Mouse (Mus musculus) neutrophil, adult 59 days (primary cell): ENCODE results near the gene Sparcl1. TPM values are rescaled to one million over a fixed set of nuclear protein-coding genes. Genes with fewer than 3 reads are reported as not detected.

ENCODE experiments used
- total RNA-seq, 2 experiments: library from RNA; stranded (reverse); gene quantifications; 1 replicate in 1 of 2; 2 replicates in 1 of 2; pipeline ENCODE4 v1.2.4; 2023

The Sparcl1 gene
- not detected for total RNA-seq

GRCm38 (mm10) chr5:104113491-104114172 lies at the start of gene Sparcl1:
Gene Sparcl1 (minus strand): TSS chr5:104113733.

GRCm38 (mm10) chr5:104077508-104077907 lies 36.0 kb downstream of the Sparcl1 start, which contains the start of gene Gm17660:
Gene Gm17660 (minus strand): TSS chr5:104077608.

DNA sequence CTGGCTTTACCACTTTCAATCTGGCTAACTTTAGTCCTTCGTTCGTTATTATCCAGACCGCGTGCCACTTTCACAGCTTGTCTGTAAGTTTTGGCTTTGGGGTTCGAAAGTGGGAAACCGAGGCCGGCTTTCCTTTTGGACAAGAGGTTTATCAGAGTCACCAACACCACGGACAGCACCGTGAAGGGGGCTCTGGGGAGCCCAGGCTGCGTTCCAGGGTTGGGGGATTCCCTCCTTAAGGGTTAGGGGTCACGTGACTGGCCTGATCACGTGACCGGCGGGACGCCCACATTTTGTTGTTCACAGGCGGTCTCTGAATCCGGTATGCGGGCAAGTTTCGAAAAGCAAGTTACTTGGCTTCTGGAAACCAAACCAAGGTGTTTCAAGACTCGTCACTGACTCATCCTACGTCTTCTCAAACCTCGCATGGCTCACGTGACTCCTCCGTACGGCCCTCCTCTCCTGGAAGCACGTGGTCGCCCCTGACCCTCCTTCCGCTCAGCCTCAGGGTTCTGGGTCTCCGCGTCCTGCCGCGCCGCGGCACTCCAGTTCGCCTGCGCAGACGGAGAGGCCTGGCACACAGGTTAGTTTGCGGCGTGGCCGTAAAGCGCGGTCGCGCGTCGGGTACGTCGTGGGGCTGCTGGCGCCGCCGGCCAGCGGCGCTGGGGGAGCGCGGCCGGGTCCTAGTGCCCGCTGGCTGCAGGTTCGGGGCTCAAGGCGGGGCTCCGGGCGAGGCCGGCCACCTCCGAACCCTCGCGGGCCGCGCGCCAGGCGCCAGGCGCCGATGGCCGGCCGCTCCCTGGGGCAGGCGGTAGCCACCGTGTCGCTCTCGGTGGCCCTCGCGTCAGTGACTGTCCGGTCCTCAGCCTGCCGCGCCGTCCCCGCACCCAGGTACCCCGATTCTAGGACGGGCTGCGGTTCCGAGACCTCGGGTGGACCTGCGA lies 67.0 kb downstream of the Sparcl1 start, which contains the start of gene Nudt9:
Nudt9 (plus strand) TSS at position 51 of the 944 bp plus-strand sequence.

Other genes with a start within 250 kb of the Sparcl1 start
- 1 to 10 TPM; 1.1 to 1.6 TPM for gene Klhl8, start 202.5 kb downstream of the Sparcl1 start, total RNA-seq
- gene Hsd17b13, start 136.3 kb downstream of the Sparcl1 start, total RNA-seq = not detected
- 100 to 1,000 TPM; 149 to 152 TPM for gene Hsd17b11, start 91.8 kb downstream of the Sparcl1 start, total RNA-seq
- gene Nudt9, start 67.4 kb downstream of the Sparcl1 start, total RNA-seq = 10 to 100 TPM; 14.3 to 18.6 TPM
- not detected for gene Gm17660, start 36.1 kb downstream of the Sparcl1 start, total RNA-seq
- not detected for gene Dspp, start 57.0 kb upstream of the Sparcl1 start, total RNA-seq
- gene Dmp1, start 88.9 kb upstream of the Sparcl1 start, total RNA-seq = not detected
- 1 to 10 TPM in 1 of 2 experiments, under 1 TPM in 1; 0.89 to 1.5 TPM for gene Ibsp, start 185.4 kb upstream of the Sparcl1 start, total RNA-seq
- gene Mepe, start 211.6 kb upstream of the Sparcl1 start, total RNA-seq = not detected